Mouse (Mus musculus) forebrain, postnatal 0 days (tissue): ENCODE results near the gene Tnnt2. TPM values are rescaled to one million over a fixed set of nuclear protein-coding genes. Genes with fewer than 3 reads are reported as not detected.

ENCODE experiments used
- ATAC-seq: fragments of 200-750 bp; cut with Nextera tagmentation; 2 replicates; pipeline ENCODE4 v1.8.0; 2017; ENCODE audit warnings: mild to moderate bottlenecking, moderate library complexity
- DNase-seq: peaks from one replicate; pipeline ENCODE4 v3.0.0-alpha.2; 2015
- H3K27ac ChIP-seq: fragments of 300-500 bp; sonication (generic); 2 replicates; pipeline ENCODE4 v1.5.1; 2014; ENCODE audit warnings: low read depth, mild to moderate bottlenecking, antibody characterized with exemption, low read length, moderate library complexity, mixed read lengths
- H3K27me3 ChIP-seq: fragments of 300-500 bp; sonication (generic); 2 replicates; pipeline ENCODE4 v1.6.1; 2014; ENCODE audit warnings: mild to moderate bottlenecking, low read length, mixed read lengths; ENCODE audit not compliant: insufficient read depth
- H3K36me3 ChIP-seq: fragments of 300-500 bp; sonication (generic); 2 replicates; pipeline ENCODE4 v1.6.1; 2014; ENCODE audit warnings: mild to moderate bottlenecking, moderate library complexity; ENCODE audit not compliant: insufficient read depth
- H3K4me1 ChIP-seq: fragments of 300-500 bp; sonication (generic); 2 replicates; pipeline ENCODE4 v1.6.1; 2014; ENCODE audit warnings: antibody characterized with exemption; ENCODE audit not compliant: insufficient read depth
- H3K4me2 ChIP-seq: fragments of 300-500 bp; sonication (generic); 2 replicates; pipeline ENCODE4 v1.6.1; 2014; ENCODE audit warnings: low read depth, mild to moderate bottlenecking, moderate library complexity
- H3K4me3 ChIP-seq: fragments of 300-500 bp; sonication (generic); 2 replicates; pipeline ENCODE4 v1.5.1; 2014; ENCODE audit warnings: low read depth, low read length, mixed read lengths
- H3K9ac ChIP-seq: fragments of 300-500 bp; sonication (generic); 2 replicates; pipeline ENCODE4 v1.6.1; 2014; ENCODE audit warnings: mild to moderate bottlenecking
- H3K9me3 ChIP-seq: fragments of 300-500 bp; sonication (generic); 2 replicates; pipeline ENCODE4 v1.6.1; 2016; ENCODE audit warnings: low read length
- CTCF ChIP-seq: sonication (generic); IDR thresholded peaks from 2 replicates; pipeline ENCODE4 v1.5.1; 2016; ENCODE audit warnings: antibody characterized with exemption, control low read depth, low read depth
- WGBS: fragments of 180-500 bp; shearing (Covaris S2); extraction: QIAGEN DNeasy Blood & Tissue Kit; methylation state at CpG from one replicate; pipeline ENCODE4 v1.1.7; 2014; 5-methylcytosine and 5-hydroxymethylcytosine counted together
- polyA plus RNA-seq: library from polyadenylated mRNA; unstranded; fragments of >200 nt; fragmentation: Nextera tagmentation; extraction: Ambion mirVana; gene quantifications from 2 replicates; pipeline ENCODE4 v1.2.1, GENCODE M21; 2015
- total RNA-seq: library from RNA; depleted of rRNA; stranded (reverse); fragments of >200 nt; gene quantifications from 2 replicates; pipeline ENCODE4 v1.2.3, GENCODE M21; 2014

Gene Tnnt2
- total and polyA plus RNA-seq, 2 experiments from 2014 or later: 0.63 to 0.67 TPM

DNA sequence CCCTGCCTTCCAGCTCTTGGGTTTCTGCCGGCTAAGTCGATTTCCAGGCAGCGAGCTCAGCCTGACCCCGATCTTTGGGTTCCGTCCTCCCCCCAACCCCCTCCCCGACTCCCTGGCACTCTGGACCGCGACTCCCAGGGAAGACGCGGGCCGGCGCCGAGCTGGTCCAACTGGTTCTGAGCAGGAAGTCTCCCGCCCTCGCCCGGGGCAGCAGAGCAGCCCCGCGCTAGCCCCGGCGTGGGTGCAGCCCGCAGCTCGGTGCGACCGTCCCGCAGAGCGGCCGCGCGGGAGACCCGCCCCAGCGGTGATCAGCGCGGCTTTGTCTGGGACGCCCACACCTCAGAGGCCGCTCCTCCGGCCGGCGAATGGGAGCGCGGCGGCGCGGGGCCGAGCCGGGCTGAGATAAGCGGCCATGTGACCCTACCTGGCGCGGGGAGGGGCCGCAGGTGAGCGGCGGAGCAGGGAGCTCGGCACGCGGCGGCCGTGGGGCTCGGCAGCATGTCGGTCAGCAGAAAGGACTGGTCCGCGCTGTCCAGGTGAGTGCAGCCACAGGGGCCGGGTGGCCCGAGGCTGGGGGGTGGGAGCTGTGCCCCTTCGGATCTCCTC is 17.6 kb upstream of the Tnnt2 start, which contains the start of gene Lad1:
Gene Lad1 (plus strand): TSS at position 118 of the 606 bp plus-strand sequence.
- H3K27ac ChIP-seq: no peak within 1 kb of the TSS
- WGBS: 2% methylated on average over 62 of the region's 63 CpGs
- no peaks in the 10 kb centered on the region for H3K4me1 ChIP-seq
- H3K27me3 ChIP-seq: peaks cover 24% of the 10 kb centered on the region
- H3K4me3 ChIP-seq: peak within 1 kb of the TSS; percentile 55
- peak; percentile 45 for ATAC-seq
- H3K4me2 ChIP-seq: peak within 1 kb of the TSS; percentile 99
- no peaks in the 10 kb centered on the region for H3K9me3 ChIP-seq
- peak; percentile 14 for DNase-seq
- H3K36me3 ChIP-seq: no peaks in the 10 kb centered on the region
- TF ChIP-seq CTCF: no peak
- peak within 1 kb of the TSS; percentile 51 for H3K9ac ChIP-seq

DNA sequence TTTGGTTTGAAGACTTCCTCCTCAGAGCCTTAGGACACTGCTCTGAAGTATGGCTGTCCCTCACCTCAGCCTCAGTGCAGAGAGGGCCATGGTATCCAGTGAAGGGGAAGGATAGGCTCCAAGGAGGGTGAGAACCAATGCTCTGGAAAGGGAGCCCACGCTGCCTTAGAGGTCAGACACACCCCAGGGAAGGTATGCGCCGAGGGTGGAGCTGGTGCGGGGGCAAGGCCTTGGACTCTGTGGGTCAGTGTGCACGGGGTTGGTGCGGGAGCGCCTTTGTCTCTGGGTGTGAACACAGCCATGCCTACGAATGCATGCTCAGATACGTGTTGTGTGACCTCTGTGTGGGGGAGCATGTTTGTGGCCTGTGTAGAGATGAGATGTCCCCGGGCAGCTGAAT is 16.1 kb upstream of the Tnnt2 start:
- Histone ChIP-seq H3K4me1 (no peaks in the 10 kb centered on the region), H3K4me2 (no peak overlapping the region), H3K4me3 (no peak overlapping the region), H3K9me3 (no peaks in the 10 kb centered on the region), H3K27ac (no peak overlapping the region), H3K27me3 (peaks cover 24% of the 10 kb centered on the region), H3K9ac (no peak overlapping the region), H3K36me3 (no peaks in the 10 kb centered on the region)
- no peak for ATAC-seq
- 89% methylated on average over 10 of the region's 10 CpGs for WGBS
- no peak for DNase-seq
- TF ChIP-seq CTCF: no peak

DNA sequence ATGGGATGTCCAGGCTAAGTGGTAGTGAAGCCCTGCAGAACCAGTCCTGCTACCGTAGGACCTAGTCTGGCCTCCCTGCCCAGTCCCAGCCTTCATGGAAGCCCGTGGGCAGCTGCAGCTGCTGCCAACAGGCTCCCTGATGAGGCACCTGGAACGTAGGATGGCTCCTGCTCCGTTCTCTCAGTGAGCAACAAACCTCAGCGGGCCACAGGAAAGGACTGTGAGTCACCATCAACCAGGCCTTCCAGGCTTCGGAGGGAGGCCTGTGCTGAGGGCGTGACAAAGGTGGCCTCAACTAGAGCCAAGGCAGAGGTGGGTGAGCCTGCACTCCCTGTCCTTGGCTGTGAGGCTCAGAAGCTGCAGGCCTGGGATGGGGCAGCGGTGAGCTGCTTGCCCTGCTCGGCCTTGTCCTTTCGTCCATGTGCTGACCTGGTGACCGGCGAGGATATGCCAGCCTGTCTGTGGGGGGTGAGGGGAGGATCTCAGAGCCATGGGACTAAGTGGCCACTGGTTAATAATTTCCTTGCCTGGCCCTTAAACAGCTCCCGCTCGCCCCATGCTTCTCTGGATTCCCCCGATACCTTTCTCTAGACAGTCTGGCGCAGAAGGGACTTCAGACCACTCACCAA is 15.3 kb upstream of the Tnnt2 start:
- ATAC-seq (no peak), DNase-seq (no peak)
- H3K4me1 ChIP-seq: no peaks in the 10 kb centered on the region
- WGBS: 87% methylated on average over 16 of the region's 16 CpGs
- no peaks in the 10 kb centered on the region for H3K9me3 ChIP-seq
- no peak overlapping the region for H3K4me2 ChIP-seq
- H3K27ac ChIP-seq: no peak overlapping the region
- H3K36me3 ChIP-seq: no peaks in the 10 kb centered on the region
- no peak for TF ChIP-seq CTCF
- no peak overlapping the region for H3K9ac ChIP-seq
- H3K4me3 ChIP-seq: no peak overlapping the region
- H3K27me3 ChIP-seq: peaks cover 24% of the 10 kb centered on the region

DNA sequence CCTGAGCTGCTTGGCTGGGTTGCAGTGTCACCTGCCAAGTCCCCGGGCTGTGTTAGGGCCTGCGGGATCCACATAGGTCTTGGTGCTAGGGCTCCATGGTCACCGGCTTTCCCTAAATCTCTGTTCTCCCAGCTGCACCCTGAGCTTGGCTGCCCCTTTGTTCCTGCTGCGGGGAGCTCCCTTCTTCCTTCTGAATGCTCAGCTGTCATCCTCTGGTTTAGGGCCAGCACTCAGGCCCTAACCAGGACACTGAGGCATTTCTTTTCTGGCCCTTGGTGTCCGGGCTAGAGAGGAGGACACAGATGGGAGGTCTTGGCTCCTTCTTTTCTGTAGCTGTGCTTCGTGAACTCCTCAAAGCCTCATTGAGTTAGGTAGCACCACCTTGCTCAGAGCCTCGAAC is 14.4 kb upstream of the Tnnt2 start:
- Histone ChIP-seq H3K4me2 (no peak overlapping the region), H3K27ac (no peak overlapping the region), H3K36me3 (no peaks in the 10 kb centered on the region), H3K27me3 (peaks cover 20% of the 10 kb centered on the region), H3K9ac (no peak overlapping the region), H3K9me3 (no peaks in the 10 kb centered on the region), H3K4me3 (no peak overlapping the region), H3K4me1 (no peaks in the 10 kb centered on the region)
- no peak for ATAC-seq
- TF ChIP-seq CTCF: no peak
- WGBS: 71% methylated on average over 7 of the region's 7 CpGs
- no peak for DNase-seq

DNA sequence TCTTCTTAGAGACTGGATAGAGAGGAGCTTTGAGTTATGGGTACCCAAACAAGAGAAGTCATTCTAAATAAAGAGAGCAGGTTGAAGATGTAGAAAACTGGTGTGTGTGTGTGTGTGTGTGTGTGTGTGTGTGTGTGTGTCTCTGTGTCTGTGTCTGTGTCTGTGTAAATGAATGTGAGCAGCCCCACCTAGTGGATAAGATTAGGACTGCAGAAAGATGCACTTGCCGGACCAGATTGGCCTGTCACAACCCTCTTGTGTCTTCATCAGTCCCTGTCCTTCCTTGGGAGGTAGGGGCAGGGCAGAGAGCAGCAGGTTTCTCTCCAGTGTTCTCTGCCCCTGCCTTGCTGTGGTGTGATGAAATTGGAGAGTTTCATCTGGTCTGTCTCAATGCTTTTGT is 7.2 kb upstream of the Tnnt2 start:
- no peak overlapping the region for H3K9ac ChIP-seq
- H3K4me1 ChIP-seq: no peaks in the 10 kb centered on the region
- TF ChIP-seq CTCF: peak; percentile 74
- H3K4me3 ChIP-seq: no peak overlapping the region
- no peaks in the 10 kb centered on the region for H3K9me3 ChIP-seq
- WGBS: 33% methylated on average over 1 of the region's 1 CpGs
- H3K27ac ChIP-seq: no peak overlapping the region
- H3K27me3 ChIP-seq: no peaks in the 10 kb centered on the region
- H3K36me3 ChIP-seq: no peaks in the 10 kb centered on the region
- ATAC-seq: peak; percentile 45; the same call in 1 of the 2 replicates
- H3K4me2 ChIP-seq: no peak overlapping the region
- DNase-seq: peak; percentile 48

DNA sequence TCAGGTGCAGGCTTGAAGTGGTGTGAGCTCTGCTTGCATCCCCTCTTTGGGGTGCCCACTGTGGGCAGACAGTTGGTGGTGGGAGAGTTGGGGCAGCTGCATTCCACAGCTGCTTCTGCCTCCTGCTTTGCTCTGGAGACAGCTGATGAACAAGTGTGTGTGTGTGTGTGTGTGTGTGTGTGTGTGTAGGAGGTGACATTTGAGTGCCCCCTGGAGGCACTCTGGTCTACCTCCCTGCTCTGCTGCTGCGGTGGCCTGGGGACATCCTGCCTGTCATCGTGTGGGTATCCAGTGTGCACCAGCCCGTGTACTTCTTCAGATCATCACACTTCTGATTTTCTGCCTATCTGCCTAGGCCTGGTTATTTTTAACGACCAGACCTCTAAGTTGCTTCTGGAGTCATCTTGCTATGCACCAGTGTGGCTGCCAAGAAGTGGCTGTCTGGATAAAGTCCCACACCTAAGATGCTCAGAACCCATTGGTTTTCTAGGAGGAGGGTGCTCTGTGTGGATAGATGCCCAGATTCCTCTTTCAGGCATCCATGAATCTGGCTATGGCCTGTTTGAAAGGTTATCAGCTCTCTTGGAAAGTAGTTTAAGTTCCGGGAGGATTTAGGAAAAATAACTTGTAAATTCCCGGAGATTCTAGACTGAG is 1.8 kb upstream of the Tnnt2 start:
- Histone ChIP-seq H3K4me3 (no peak overlapping the region), H3K4me1 (no peaks in the 10 kb centered on the region), H3K27me3 (no peaks in the 10 kb centered on the region), H3K27ac (no peak overlapping the region), H3K36me3 (no peaks in the 10 kb centered on the region), H3K9ac (no peak overlapping the region), H3K4me2 (no peak overlapping the region), H3K9me3 (no peaks in the 10 kb centered on the region)
- WGBS: 63% methylated on average over 6 of the region's 6 CpGs
- no peak for TF ChIP-seq CTCF
- DNase-seq: no peak
- ATAC-seq: 0 out of 2 replicates have a peak, but pooled peaks have one; percentile 43

DNA sequence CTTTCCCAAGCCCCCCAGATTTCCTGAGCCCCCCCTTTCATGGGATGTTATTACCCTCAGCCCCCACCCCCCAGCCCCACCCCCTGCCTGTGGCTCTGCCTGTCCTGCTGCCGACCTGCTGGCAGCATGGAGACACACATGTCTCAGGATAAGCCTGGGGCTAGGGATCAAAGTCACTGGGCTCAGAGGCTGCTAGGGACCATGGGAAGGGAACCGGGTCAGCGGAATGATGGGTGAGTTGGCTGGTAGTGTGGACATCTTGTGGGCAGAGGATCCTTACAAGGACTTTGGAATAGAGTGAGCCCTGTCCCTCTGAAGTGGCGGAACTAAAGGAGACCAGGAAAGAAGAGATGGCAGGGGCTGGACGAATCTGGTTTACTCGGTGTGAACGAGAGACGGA is 1.2 kb upstream of the Tnnt2 start:
- no peak for TF ChIP-seq CTCF
- ATAC-seq: no peak
- Histone ChIP-seq H3K4me1 (no peaks in the 10 kb centered on the region), H3K4me2 (no peak overlapping the region), H3K9ac (no peak overlapping the region), H3K9me3 (no peaks in the 10 kb centered on the region), H3K4me3 (no peak overlapping the region), H3K27me3 (no peaks in the 10 kb centered on the region), H3K27ac (no peak overlapping the region), H3K36me3 (no peaks in the 10 kb centered on the region)
- WGBS: 88% methylated on average over 8 of the region's 8 CpGs
- no peak for DNase-seq
